Mouse (Mus musculus): ENCODE measurements around the gene Mob4.

DNA sequence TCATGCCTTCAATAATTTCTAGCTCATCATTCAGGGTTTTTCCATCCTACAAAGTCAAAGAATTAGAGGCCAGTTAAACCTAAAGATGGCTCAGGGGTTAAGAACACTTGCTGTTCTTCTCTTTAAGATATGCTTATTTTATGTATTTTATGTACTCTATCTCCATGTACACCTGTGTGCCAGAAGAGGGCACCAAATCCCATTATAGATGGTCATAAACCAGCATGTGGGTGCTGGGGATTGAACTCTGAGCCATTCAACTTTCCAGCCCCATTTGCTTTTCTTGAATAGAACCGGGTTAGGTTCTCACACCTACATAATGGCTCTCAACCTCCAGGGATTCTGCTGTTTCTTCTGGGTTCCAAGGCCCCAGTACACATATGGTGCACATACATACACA is 48.9 kb upstream of the Mob4 start:
- TF ChIP-seq EP300 (IDR thresholded peaks at IDR 0.05; ENCODE audit: low read depth) (no peak), CTCF (IDR thresholded peaks at IDR 0.05; ENCODE audit: low read depth) (peak; percentile 52)
